Mouse (Mus musculus): ENCODE results near the gene Krt32. TPM values are rescaled to one million over a fixed set of nuclear protein-coding genes. Genes with fewer than 3 reads are reported as not detected.

Krt32 gene
- polyA plus RNA-seq, 1 experiment: not detected

DNA sequence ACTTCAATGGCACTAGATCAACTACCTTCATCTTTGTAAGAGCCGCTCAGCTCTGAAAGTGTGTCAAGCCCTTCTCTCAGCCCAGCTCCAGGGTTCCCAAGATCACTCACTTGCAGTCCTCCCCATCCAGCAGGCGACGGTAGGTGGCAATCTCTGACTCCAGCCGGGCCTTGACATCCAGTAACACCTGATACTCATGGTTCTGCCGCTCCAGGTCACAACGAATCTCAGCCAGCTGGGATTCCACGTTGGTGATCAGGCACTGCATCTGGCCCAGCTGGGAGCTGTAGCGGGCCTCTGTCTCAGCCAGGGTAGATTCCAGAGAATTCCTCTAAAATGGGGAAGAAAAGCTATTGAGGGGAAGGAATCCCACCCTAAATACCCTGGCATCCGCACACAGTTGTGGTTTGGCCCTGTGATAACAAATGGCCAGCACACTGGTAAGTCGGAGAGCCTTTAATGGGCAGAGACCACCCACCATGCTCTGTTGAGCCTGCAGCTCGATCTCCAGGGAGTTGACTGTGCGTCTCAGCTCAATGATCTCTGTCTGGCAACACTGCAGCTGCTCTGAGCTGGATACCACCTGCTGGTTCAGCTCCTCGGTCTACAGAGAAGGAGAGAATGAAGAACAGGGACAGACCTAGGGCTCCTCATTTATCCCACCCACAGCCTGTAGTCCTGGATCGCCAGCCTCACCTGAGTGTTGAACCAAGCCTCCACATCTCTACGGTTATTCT, 14.8 kb upstream of the Krt32 start:
- H3K36me3 ChIP-seq (ENCODE audit: control insufficient read depth, insufficient read depth): no peaks in the 10 kb centered on the region
- H3K79me2 ChIP-seq (ENCODE audit: control insufficient read depth, insufficient read depth): no peaks in the 10 kb centered on the region
- no peaks in the 10 kb centered on the region for H3K27me3 ChIP-seq (ENCODE audit: control insufficient read depth, insufficient read depth, insufficient read length)
- no peak overlapping the region for H3ac ChIP-seq (ENCODE audit: control insufficient read depth, insufficient read length)
- H3K4me2 ChIP-seq (ENCODE audit: low read depth): no peak overlapping the region
- no peak overlapping the region for H3K4me3 ChIP-seq
- TF ChIP-seq MYOD1 (IDR thresholded peaks at IDR 0.05; ENCODE audit: control insufficient read depth in 1 of 3, insufficient read length in 2 of 3, low read depth in 2 of 3): peak in 1 of 3 experiments; percentile 32
- TF ChIP-seq CEBPB (IDR thresholded peaks at IDR 0.05; ENCODE audit: insufficient read depth, poor library complexity, severe bottlenecking): no peak
- no peak for TF ChIP-seq SRF (IDR thresholded peaks at IDR 0.05; ENCODE audit: control insufficient read depth, insufficient read length, low read depth)

DNA sequence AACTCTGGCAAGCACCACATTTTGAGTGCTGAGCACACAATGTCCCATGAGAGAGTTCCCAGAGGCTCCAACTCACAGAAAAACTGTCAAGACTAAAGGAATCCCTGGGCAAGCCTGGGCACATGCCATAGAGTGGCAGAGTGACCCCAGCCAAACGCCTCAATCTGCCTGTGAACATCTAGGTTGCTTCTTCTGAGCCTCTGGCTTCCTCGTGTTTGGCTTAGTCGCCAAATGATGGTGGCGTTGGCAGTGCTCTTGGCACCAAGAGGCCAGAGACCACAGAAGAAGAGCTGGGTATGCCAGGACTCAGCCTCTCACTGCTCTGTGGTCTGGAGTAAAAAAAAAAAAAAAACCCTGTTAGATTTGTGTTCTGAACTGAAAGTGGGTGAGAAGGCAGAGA, 12.4 kb upstream of the Krt32 start:
- TF ChIP-seq POLR2A (IDR thresholded peaks at IDR 0.05; ENCODE audit: insufficient read length, low read depth) (no peak), MYOG (IDR thresholded peaks at IDR 0.05; ENCODE audit: control insufficient read depth in 1 of 3, insufficient read depth in 1 of 3, insufficient read length in 2 of 3, low read depth in 2 of 3) (no peak), TCF3 (IDR thresholded peaks at IDR 0.05; ENCODE audit: insufficient read length, low read depth) (no peak), POLR2AphosphoS2 (IDR thresholded peaks at IDR 0.05; ENCODE audit: insufficient read length, low read depth) (no peak), E2F4 (IDR thresholded peaks at IDR 0.05; ENCODE audit: insufficient read depth) (no peak), USF1 (IDR thresholded peaks at IDR 0.05; ENCODE audit: low read depth) (no peak), SRF (IDR thresholded peaks at IDR 0.05; ENCODE audit: control insufficient read depth, insufficient read length, low read depth) (no peak), CEBPB (IDR thresholded peaks at IDR 0.05; ENCODE audit: insufficient read depth, poor library complexity, severe bottlenecking) (no peak), REST (IDR thresholded peaks at IDR 0.05; ENCODE audit: insufficient read depth, insufficient read length) (no peak), MYOD1 (IDR thresholded peaks at IDR 0.05; ENCODE audit: control insufficient read depth in 1 of 3, insufficient read length in 2 of 3, low read depth in 2 of 3) (no peak)
- Histone ChIP-seq H3K27me3 (ENCODE audit: control insufficient read depth, insufficient read depth, insufficient read length) (peaks cover 8% of the 10 kb centered on the region), H3K36me3 (ENCODE audit: control insufficient read depth, insufficient read depth) (no peaks in the 10 kb centered on the region), H3K4me3 (no peak overlapping the region), H3K4me2 (ENCODE audit: low read depth) (no peak overlapping the region), H3K79me2 (ENCODE audit: control insufficient read depth, insufficient read depth) (no peaks in the 10 kb centered on the region), H3ac (ENCODE audit: control insufficient read depth, insufficient read length) (no peak overlapping the region)

DNA sequence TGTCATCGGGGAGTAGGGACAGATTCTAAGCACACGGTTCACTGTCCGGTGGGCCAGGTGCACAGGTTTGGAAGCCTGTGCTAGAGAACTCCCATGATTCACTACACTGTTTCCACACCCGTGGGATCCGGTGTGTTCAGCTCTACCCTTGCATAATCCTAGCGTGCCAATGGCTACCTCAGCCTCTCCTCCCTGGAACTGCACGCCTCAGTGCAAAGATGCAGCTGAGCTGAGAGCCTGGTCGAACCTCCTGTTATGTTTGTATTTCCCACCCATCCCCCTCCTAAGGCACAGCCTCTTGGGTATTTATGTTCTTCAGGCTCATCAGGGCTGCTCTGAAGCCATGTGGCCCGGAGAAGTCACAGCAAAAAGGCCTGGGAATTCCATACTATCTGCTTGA, 9.8 kb upstream of the Krt32 start:
- Histone ChIP-seq H3K79me2 (ENCODE audit: control insufficient read depth, insufficient read depth) (no peaks in the 10 kb centered on the region), H3K4me3 (no peak overlapping the region), H3K36me3 (ENCODE audit: control insufficient read depth, insufficient read depth) (no peaks in the 10 kb centered on the region), H3K4me2 (ENCODE audit: low read depth) (no peak overlapping the region), H3K27me3 (ENCODE audit: control insufficient read depth, insufficient read depth, insufficient read length) (peaks cover 12% of the 10 kb centered on the region), H3ac (ENCODE audit: control insufficient read depth, insufficient read length) (no peak overlapping the region)
- TF ChIP-seq MAX (IDR thresholded peaks at IDR 0.05; ENCODE audit: low read depth): no peak
- no peak for TF ChIP-seq POLR2AphosphoS2 (IDR thresholded peaks at IDR 0.05; ENCODE audit: insufficient read length, low read depth)
- no peak for TF ChIP-seq POLR2A (IDR thresholded peaks at IDR 0.05; ENCODE audit: insufficient read length, low read depth)
- no peak for TF ChIP-seq TCF3 (IDR thresholded peaks at IDR 0.05; ENCODE audit: insufficient read length, low read depth)
- no peak for TF ChIP-seq SRF (IDR thresholded peaks at IDR 0.05; ENCODE audit: control insufficient read depth, insufficient read length, low read depth)
- no peak for TF ChIP-seq REST (IDR thresholded peaks at IDR 0.05; ENCODE audit: insufficient read depth, insufficient read length)
- TF ChIP-seq CEBPB (IDR thresholded peaks at IDR 0.05; ENCODE audit: insufficient read depth, poor library complexity, severe bottlenecking): no peak
- no peak for TF ChIP-seq USF1 (IDR thresholded peaks at IDR 0.05; ENCODE audit: low read depth)

DNA sequence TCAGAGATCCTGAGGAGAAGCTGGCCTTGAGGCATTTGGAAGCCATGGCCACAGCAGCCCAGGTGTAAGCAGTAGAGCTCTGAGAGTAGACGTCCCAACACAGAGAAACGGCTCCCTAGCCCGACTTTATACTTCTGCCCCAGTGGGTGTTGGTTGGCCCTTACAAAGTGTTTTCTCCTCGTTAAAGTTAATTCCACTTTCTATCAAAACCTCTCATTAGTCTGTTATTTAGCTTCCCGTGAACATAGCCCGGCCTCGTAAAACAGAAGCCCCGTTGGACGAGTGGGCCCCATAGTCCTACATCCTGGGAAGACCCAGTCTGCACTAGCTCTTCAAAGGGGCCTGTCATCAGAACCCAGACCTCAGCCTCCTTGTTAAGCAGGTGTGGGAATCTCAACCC, 8.1 kb upstream of the Krt32 start, which contains the start of gene Krt35:
Gene Krt35, minus strand, starts transcription at position 101 of the 400 bp plus-strand sequence.
- Histone ChIP-seq H3K27me3 (ENCODE audit: control insufficient read depth, insufficient read depth, insufficient read length) (peaks cover 12% of the 10 kb centered on the region), H3K4me3 (no peak within 1 kb of the TSS), H3K36me3 (ENCODE audit: control insufficient read depth, insufficient read depth) (no peaks in the 10 kb centered on the region), H3K4me2 (ENCODE audit: low read depth) (no peak within 1 kb of the TSS), H3K79me2 (ENCODE audit: control insufficient read depth, insufficient read depth) (no peaks in the 10 kb centered on the region), H3ac (ENCODE audit: control insufficient read depth, insufficient read length) (no peak within 1 kb of the TSS)
- no peak for TF ChIP-seq POLR2AphosphoS2 (IDR thresholded peaks at IDR 0.05; ENCODE audit: insufficient read length, low read depth)
- TF ChIP-seq REST (IDR thresholded peaks at IDR 0.05; ENCODE audit: insufficient read depth, insufficient read length): no peak
- no peak for TF ChIP-seq MYOD1 (IDR thresholded peaks at IDR 0.05; ENCODE audit: control insufficient read depth in 1 of 3, insufficient read length in 2 of 3, low read depth in 2 of 3)
- no peak for TF ChIP-seq MAX (IDR thresholded peaks at IDR 0.05; ENCODE audit: low read depth)
- TF ChIP-seq CEBPB (IDR thresholded peaks at IDR 0.05; ENCODE audit: insufficient read depth, poor library complexity, severe bottlenecking): no peak
- no peak for TF ChIP-seq TCF12 (IDR thresholded peaks at IDR 0.05; ENCODE audit: insufficient read depth, poor library complexity, severe bottlenecking)
- TF ChIP-seq E2F4 (IDR thresholded peaks at IDR 0.05; ENCODE audit: insufficient read depth): no peak
- TF ChIP-seq SRF (IDR thresholded peaks at IDR 0.05; ENCODE audit: control insufficient read depth, insufficient read length, low read depth): no peak
- no peak for TF ChIP-seq USF1 (IDR thresholded peaks at IDR 0.05; ENCODE audit: low read depth)
- no peak for TF ChIP-seq TCF3 (IDR thresholded peaks at IDR 0.05; ENCODE audit: insufficient read length, low read depth)
- TF ChIP-seq POLR2A (IDR thresholded peaks at IDR 0.05; ENCODE audit: insufficient read length, low read depth): no peak
- TF ChIP-seq MYOG (IDR thresholded peaks at IDR 0.05; ENCODE audit: control insufficient read depth in 1 of 3, insufficient read depth in 1 of 3, insufficient read length in 2 of 3, low read depth in 2 of 3): no peak

All from myocyte (in vitro differentiated cells).